Mouse (Mus musculus): ENCODE measurements around the gene Decr2.
"Not testable (repeated sequence)": the region's sequence is repeated elsewhere in the genome, so short reads cannot be mapped to it uniquely, and the experiment has no call there.

DNA sequence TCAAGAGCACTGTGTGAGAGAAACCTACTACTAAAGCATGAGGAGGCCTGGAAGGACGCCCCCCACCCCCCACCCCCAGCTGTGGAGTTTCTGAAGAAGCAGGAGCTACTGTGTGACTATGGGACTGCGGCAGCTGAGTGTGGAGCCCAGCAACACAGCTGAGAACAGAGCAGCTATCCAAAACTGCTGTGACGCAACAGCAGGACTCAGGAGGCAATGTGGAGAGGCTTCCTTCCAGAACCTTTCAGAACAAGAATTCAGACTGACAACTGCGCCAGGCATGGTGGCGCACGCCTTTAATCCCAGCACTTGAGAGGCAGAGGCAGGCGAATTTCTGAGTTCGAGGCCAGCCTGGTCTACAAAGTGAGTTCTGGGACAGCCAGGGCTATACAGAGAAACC, 49.4 kb downstream of the Decr2 start:
- not testable (repeated sequence) for TF ChIP-seq ZNF384 (IDR thresholded peaks at IDR 0.05; ENCODE audit: low read depth, low read length); ZC3H11A (IDR thresholded peaks at IDR 0.05; ENCODE audit: borderline replicate concordance, low read depth, low read length); CHD2 (IDR thresholded peaks at IDR 0.05; ENCODE audit: low read depth, low read length); MAFK (IDR thresholded peaks at IDR 0.05; ENCODE audit: insufficient read depth, low read depth, low read length)

Data from ES-E14 (cell line).